In the genomic region with DNA sequence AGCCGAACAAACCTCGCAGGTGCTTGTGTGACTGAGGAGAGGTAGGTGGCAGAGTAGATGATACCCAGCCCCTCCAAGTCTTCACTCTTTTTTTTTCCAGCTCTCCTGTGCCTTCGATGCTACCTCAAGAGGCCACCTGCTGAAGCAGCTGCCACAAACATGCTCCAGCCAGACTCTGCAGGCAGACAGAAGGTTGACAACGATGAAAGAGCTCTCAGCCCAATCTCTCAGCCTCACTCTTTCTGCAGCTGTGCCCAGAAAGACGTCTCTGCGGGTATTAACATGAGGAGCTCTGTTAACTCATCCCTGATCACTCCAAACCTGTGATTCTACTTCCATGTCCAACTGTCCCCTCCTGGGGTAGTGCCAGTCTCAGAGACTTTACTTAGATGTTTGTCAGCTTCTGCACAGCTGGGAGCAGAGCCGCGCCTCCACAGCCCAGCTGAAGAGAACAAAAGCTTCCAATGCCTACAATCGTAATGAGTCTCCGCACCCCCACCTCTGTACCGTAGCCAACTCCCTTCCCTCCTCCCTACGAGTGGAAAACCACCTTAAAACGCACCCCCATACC, we compare ENCODE assay signal across 8 mouse cellular contexts.
DNase-seq lines count a peak whose midpoint lies in the region; ATAC-seq and TF ChIP-seq lines count a peak whose summit lies in the region.

No protein-coding gene starts in this region.

- TF ChIP-seq CTCF in kidney, postnatal 0 days (IDR thresholded peaks at IDR 0.05; ENCODE audit: low read depth): no peak

- H3K4me1 ChIP-seq in kidney, postnatal 0 days (replicated peaks; ENCODE audit: insufficient read depth, low read length): no peaks in the 10 kb centered on the region
- no peaks in the 10 kb centered on the region for H3K4me1 ChIP-seq in liver, embryonic 13.5 days (replicated peaks)

- peak overlapping the region; percentile 41 for H3K4me3 ChIP-seq in kidney, postnatal 0 days (replicated peaks; ENCODE audit: low read depth, low read length)
- peak overlapping the region; percentile 19; the same call in 1 of the 2 replicates for H3K4me3 ChIP-seq in liver, embryonic 13.5 days (replicated peaks)

- H3K9me3 ChIP-seq in kidney, postnatal 0 days (replicated peaks; ENCODE audit: low read length): no peaks in the 10 kb centered on the region
- no peaks in the 10 kb centered on the region for H3K9me3 ChIP-seq in liver, embryonic 13.5 days (replicated peaks)

- H3K36me3 ChIP-seq in kidney, postnatal 0 days (ENCODE audit: insufficient read depth, low read length): no peaks in the 10 kb centered on the region
- H3K36me3 ChIP-seq in liver, embryonic 13.5 days: no peaks in the 10 kb centered on the region

- peak overlapping the region; percentile 54 for H3K9ac ChIP-seq in kidney, postnatal 0 days (ENCODE audit: low read depth, low read length)
- H3K9ac ChIP-seq in liver, embryonic 13.5 days: no peak overlapping the region

- 10% methylated on average over 13 of the region's 13 CpGs for WGBS in kidney, postnatal 0 days
- 12% methylated on average over 13 of the region's 13 CpGs for WGBS in liver, embryonic 13.5 days (ENCODE audit: insufficient replicate concordance)

- H3K27me3 ChIP-seq in kidney, postnatal 0 days (ENCODE audit: insufficient read depth, low read length): no peaks in the 10 kb centered on the region
- H3K27me3 ChIP-seq in liver, embryonic 13.5 days: peaks cover 4% of the 10 kb centered on the region; the same call in 1 of the 2 replicates

- no peak; the same call in 1 of the 2 replicates for ATAC-seq in kidney, postnatal 0 days (replicated peaks; ENCODE audit: low FRiP score, low read depth)
- no peak for ATAC-seq in liver, embryonic 13.5 days (ENCODE audit: low read depth)
- no peak for ATAC-seq in erythroblast, adult 5-6 weeks (replicated peaks; ENCODE audit: low FRiP score, poor library complexity, severe bottlenecking)

- DNase-seq in ovary, postnatal 14 days (ENCODE audit: low spot score): peak; percentile 5
- DNase-seq in ovary, adult 18-20 months (ENCODE audit: low spot score): no peak
- DNase-seq in forelimb bud, embryonic 11.5 days (ENCODE audit: low read depth, low spot score): peak; percentile 26
- peak; percentile 63 for DNase-seq in kidney, postnatal 0 days (ENCODE audit: low spot score)
- DNase-seq in liver, embryonic 13.5 days: no peak
- peak; percentile 61 for DNase-seq in retina, embryonic 14.5 days (ENCODE audit: low spot score)
- DNase-seq in gastrocnemius, postnatal 36 days: no peak

- peak overlapping the region; percentile 87 for H3K4me2 ChIP-seq in kidney, postnatal 0 days (ENCODE audit: low read length)
- peak overlapping the region; percentile 55 for H3K4me2 ChIP-seq in liver, embryonic 13.5 days

- intact Hi-C loops in gastrocnemius, postnatal 36 days (cut with DNase I): no loop called here

- H3K27ac ChIP-seq in kidney, postnatal 0 days: no peak overlapping the region
- no peak overlapping the region for H3K27ac ChIP-seq in liver, embryonic 13.5 days

Comparison
In these comparisons a context has a peak if more than half of its experiments do, and no peak if none do; other contexts are left out.
1. DNase-seq: peak in ovary, postnatal 14 days (single experiment), forelimb bud, embryonic 11.5 days (single experiment), kidney, postnatal 0 days (single experiment) and retina, embryonic 14.5 days (single experiment); none in ovary, adult 18-20 months (single experiment), liver, embryonic 13.5 days (single experiment) and gastrocnemius, postnatal 36 days (0 of 2).